Mouse (Mus musculus): ENCODE data around the gene Nr1i3.
A peak's percentile ranks its signal among the peaks of the same experiment; 100 is the strongest.

Gene Nr1i3

DNA sequence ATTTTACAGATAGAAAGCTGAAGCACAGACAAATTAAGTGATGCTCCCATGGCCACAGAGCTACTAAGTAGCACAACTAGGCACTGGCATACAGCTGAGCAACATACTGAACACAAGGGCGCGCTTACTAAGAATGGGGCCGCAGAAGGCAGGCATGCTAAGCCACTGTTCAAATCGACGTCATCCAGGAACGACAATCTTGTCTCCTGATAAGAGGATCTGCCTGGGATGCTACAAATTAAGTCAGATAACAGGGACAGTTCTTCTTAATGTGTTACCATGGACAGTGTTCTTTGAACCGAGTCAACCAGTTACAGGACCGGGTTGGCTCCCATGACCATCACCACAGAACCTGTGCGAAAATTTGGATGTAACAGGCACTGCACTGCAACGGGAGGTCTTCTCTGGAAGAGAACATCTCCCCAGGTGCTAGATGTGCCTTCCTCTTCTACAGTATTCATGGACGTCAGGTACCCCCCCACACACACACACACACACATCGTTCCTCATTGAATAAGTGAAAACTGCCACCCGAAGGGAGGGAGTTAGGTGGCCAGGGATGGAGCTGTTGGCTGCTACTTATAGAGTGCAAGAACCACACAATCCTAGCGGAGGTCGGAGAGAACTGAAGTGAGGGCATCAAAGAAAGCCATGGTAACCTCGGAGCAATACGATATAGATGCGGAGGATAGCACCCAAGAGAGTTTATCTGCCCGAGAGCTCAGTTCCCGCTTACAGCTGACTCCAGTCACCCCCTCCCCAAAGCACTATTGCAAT lies 18.5 kb upstream of the Nr1i3 start:
- no peak for DNase-seq (ENCODE audit: low read depth)

DNA sequence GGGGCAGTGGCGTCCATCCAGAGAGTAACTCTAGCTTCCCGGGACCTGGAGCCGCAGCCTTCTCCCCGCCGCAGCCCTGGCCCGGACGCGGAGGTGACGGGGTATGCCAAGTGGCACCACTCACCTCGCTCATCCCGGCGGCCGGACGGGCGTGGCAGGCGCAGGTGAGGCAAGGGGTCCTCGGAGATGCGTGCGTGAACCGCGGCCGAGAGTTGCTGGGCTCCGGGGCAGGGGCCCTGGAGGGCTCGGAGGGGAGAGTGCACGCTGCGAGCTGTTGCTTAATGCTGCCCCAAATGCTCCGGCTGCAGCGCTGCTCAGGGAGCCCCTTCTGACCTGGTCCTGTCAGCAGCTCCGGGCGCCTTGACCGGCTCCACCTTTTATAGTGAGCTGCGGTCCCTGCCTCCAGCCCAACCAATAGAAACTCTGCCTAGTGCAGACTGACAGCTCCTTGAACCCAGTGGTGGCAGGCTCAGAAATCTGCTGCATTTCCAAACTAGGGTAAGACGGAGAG lies 17.8 kb upstream of the Nr1i3 start, which contains the start of gene Pcp4l1:
Gene Pcp4l1 (minus strand): TSS at position 382 of the 511 bp plus-strand sequence.
- no peak for DNase-seq (ENCODE audit: low read depth)

DNA sequence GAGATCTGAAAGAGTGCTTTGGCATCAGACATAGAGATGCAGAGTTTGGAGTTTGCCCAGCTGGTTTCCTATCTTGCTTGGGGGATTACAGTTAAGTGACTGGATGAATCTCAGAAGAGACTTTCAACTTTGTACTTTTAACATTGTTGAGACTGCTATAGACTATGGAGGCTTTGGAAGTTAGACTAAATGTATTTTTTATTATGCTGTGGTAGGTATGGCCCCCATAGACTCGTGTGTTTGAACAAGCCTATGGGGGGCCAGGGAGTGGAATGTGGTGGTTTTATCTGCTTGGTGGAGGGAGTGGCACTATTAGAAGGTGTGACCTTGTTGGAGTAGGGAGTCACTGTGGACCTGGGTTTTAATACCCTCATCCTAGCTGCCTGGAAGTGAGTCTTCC lies 14.2 kb upstream of the Nr1i3 start:
- DNase-seq (ENCODE audit: low read depth) = no peak

DNA sequence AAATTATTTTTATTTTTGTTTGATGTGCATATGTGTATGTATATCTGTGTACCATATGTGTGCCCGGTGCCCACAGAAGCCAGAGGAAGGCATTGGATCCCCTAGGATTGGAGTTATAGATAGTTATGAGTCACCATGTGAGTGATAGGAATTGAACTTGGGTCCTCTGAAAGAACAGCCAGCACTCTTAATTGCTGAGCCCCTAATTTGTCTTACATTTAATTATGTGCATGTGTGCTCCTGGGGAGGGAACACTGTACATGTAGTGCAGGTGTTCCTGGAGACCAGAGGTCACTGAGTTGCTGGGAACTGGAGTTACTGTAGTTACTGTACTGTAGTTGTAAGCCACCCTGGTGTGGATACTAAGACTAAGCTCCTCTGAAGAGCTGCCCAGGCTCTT lies 13.0 kb upstream of the Nr1i3 start:
- no peak for DNase-seq (ENCODE audit: low read depth)

DNA sequence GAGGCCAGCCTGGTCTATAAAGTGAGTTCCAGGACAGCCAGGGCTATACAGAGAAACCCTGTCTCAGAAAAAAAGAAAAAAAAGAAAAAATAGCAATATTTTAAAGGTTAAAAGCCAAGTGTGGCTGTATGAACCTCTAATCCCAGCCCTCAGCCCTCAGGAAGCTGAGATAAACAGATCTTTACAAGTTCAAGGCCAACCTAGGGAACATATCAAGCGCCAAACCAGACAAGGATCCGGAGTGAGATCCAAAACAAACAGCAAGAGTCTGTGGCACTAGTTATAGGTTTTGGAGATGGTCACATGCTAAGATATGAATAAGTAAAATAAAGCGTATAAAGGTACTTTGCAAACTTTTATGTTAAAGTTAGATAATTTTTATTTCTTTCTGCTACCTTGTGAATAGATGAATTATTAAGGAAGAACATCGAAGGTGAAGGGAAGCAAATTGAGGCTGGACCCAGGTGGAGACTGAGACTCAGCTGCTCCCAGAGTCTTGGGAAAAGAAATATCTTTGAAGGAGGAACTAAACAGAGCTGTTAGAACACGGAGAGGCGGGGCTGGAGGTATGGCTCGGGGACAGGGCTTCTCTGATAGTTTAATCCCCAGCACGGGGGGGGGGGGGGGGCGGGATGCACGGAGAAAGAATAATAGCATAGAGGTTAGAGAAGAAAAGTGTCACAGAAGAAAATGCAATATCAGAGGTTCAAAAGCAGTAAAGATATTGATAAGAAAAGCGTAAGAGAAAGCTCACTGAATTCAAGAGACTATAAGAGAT lies 10.1 kb upstream of the Nr1i3 start:
- no peak for DNase-seq (ENCODE audit: low read depth)

DNA sequence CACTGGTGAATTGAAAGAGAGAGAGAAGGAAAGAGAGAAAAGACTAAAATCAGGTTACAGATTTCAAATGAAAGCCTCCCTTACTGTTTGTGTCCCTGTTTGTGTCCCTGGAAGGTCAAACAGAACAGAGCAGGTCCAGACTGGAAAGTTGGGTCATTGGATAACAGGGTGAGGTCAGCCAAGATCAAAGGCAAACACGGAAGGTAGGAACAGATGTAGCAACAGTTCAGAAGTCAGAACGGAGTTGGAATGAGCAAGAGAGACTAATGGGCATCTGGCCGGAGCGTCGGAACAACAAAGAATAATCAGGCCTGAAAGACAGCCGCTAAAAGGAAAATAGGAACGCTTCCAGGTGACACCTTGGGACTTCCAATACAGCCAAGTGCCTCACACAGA lies 9.5 kb upstream of the Nr1i3 start:
- no peak for DNase-seq (ENCODE audit: low read depth)

DNA sequence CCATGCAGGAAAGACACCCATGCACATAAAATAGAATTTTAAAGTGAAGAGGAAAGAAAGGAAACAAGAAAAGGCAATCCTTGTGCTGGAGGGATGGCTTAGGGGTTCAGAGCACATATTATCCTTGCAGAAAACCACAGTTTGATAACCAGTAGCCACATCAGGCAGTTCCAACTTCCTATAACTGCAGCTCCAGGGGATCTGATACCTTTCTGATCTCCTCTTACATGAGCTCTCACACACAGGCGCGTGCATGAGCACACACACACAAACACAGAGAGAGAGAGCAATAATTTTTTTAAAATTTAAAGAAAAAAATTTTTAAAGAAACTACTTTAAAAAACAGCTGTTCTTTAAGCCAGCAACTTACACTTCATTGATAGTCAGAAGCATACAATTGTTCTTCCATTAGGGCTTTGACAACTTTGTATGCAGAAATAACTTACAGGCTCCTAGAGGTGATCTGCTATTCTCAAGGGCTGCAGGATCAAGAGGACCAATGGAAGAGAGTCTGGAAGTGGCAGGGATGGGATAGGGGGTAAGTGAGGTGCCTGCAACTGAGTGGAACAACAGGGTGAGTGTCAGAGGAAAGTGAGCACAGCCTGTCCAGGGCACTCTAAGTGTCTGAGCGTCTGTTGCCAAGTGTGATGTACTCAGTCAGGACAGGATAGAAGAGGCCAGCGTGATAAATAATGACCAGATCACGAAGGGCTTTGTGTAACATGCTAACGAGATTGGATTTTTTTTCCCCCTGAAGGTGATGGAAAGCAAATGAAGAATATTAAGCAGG lies 7.9 kb upstream of the Nr1i3 start:
- DNase-seq (ENCODE audit: low read depth) = no peak

DNA sequence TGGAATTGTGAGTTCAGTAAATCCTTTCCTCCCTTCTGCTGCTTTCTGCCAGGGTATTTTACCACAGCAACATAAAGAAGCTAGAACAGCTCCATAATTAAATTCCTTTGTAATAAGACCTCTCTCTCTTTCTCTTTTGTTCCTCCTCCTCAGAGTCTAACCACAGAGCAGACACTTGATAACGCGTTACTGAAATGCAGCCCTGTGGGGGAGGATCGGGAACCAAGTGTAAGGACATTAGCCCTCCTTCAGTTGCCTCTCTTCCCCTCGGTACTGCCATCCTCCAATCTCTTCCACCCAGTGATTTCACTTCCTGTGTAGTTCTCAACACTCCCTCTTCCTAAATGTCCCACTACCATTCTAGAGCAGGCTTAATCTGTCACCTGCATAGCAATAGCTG lies 4.4 kb upstream of the Nr1i3 start:
- DNase-seq (ENCODE audit: low read depth) = no peak

DNA sequence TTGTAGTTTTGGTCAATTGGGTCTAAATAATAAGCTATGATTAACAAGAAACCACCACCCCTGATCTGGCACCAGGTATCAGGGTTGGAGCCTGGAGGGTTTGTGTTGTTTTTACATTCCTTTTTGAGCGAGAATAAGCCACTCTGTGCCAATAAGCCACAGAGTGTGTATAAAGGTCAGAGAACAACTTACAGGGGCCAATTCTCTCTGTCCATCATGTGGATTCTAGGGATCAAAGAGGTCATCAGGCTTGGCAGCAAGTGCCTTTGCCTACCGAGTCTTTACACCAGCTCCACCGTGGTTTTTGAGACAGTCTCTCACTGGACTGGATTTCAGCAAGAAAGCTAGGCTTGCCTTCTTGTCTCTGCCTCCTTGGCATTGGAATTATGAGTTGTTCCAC lies 916 bp upstream of the Nr1i3 start:
- DNase-seq (ENCODE audit: low read depth) = no peak

DNA sequence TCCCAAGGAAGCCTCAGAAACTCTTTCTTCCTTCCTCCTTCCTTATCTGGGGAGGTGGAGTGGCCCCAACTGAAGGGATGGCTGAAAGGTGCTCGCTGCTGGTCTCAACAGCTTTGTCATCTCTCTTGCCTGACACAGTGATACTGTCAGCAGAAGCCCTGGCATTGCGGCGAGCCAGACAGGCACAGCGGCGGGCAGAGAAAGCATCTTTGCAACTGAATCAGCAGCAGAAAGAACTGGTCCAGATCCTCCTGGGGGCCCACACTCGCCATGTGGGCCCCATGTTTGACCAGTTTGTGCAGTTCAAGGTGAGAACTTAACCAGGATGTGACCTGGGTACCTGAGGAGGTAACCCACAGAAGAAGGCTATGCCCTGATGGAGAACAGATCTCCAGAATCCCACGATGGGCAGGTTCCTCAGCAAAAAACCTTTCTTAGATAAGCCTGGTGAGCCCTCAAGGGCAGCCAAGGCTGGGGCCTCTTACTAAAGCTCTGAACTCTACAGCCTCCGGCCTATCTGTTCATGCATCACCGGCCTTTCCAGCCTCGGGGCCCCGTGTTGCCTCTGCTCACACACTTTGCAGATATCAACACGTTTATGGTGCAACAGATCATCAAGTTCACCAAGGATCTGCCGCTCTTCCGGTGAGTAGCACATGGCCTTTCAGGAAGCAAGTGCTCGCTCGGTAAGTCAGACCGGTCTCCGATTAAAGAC lies 2.6 kb downstream of the Nr1i3 start:
- no peak for DNase-seq (ENCODE audit: low read depth)

DNA sequence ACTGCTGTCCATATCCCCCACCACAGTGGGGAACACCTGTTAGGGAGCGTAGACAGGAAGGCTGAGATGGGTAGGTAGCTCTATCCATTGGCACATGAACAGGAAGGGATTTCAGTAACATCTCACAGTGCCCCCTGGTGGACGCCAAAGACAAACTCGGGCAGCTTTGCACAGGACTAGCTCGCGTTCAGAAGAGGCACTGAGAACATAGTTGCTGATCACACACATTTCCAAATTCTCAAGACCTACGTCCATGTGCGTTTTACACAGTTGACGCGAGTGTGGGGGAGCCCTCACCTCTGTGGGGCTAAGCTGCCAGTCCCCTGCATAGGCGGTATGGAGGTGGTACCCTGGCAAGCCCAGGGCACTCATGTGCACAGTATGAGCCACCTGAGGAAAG lies 7.1 kb downstream of the Nr1i3 start:
- peak; percentile 31 for DNase-seq (ENCODE audit: low read depth)

DNA sequence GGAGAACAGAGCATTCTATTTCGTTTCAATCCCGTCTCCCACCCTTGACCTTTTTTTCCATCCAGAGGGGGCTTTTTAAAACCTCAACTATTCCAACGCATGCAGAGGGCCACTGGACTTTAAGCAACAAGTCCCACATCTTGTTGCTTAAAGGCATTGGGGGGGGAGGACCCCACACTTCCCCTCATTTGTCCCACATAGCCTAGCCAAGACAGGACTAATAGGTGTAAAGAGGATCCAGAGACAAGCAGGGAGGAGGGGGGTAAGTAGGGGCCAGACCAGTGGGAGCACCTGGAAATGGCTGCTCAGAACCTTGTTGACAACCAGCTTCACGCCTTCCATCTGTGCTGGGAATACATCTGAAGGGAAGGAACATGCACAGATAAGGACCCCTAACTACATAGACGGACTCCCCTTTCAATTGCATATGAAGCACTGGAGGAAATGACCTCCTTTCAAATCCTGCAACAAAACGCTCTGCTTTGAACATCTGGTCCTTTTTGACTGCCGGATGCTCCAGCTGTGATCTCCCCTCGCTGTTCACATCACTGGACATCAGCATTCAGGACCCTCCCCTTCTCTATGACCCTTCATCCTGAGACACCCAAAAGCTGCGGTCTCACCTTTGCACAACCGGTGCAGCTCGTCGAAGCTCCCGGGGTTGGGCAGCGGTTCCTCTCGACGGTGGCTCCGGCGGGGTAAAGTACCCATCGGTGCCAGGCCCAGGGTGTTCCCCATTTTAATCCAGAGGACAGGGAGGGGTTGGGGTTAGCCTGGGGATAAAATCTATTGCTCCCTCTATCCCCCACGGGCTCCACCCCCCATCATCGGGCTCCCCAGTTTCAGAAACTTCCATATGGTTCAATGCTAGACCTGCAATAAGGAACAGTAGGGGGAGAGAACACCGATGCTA lies 7.8 kb downstream of the Nr1i3 start:
- DNase-seq (ENCODE audit: low read depth) = no peak

DNA sequence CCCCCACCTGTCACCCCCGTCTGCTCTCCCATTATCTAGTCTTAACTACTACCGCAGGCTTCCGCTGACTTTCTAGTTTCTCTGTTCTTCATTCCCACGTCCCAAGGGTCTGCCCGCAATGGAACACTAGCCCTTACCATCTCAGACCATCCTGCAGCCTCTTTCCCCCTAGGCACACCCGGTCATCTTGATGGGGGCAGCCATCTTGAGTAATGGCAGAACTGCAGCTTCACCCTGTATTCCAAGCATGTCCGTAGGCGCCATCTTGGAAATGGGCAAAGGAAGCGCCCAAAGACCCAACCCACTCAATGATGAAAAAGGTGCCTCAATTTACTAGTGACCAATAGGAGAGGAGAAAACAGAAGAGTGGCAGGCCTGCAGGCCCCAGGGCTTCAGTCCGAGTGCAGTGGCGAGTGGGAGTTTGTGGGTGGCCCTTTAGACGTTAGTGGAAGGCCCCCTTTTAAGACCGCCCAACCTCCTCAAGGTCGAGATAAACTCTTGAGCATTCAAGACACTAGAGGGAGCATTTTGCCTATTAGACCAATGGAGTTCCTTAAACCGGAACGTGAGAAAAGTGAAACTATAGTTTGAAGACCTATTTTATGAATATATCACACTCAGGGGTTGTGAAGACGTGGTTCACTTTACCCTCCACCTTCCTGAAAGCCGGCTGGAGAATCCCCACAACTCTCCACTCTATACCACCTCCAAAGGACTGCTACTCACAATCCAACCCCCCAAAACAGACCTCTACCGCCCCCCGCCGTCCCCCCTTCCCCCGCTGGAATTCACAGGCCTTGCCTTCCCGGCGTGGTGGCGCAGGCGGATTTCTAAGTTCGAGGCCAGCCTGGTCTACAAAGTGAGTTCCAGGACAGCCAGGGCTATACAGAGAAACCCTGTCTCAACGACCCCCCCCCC lies 8.7 kb downstream of the Nr1i3 start, which contains the start of gene Tomm40l:
Gene Tomm40l (minus strand): TSS at position 277 of the 918 bp plus-strand sequence.
- DNase-seq (ENCODE audit: low read depth) = peak; percentile 100

DNA sequence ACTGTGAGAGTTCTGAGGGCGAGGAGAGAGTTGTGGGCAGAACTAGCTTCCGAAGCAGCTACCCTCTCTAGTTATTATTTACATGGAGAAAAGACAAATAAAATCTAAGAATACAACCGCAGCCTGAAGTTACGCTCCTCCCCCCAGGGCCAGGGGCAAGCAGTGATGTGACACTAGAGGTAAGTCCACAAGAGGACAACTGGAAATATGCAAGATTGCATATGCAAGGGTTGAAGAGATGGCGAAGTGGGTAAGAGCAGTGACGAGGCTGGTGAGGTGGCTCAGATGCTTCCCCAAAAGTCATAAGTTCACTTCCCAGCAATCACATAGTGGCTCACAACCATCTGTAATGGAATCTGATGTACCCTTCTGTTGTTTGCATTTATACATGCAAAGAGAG lies 9.4 kb downstream of the Nr1i3 start:
- DNase-seq (ENCODE audit: low read depth) = no peak

DNA sequence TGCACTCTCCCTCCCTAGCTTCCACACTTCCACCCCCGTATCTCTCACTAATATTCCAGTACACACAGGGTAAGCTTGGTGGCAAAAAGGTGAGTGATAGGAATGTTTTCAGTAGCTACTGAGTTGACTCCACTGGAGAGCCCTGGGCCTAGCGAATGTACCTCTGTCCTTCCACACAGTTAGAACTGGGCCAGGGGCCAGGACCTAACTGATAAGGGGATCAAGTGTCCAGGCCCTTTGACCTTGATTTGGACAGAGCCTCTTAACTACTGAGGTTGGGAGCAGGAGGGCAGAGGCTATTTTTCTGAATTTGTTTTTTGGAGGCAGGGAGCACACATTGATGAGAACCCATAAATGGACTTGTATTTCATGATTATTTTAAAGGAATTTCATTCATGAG lies 10.0 kb downstream of the Nr1i3 start:
- DNase-seq (ENCODE audit: low read depth) = no peak

DNA sequence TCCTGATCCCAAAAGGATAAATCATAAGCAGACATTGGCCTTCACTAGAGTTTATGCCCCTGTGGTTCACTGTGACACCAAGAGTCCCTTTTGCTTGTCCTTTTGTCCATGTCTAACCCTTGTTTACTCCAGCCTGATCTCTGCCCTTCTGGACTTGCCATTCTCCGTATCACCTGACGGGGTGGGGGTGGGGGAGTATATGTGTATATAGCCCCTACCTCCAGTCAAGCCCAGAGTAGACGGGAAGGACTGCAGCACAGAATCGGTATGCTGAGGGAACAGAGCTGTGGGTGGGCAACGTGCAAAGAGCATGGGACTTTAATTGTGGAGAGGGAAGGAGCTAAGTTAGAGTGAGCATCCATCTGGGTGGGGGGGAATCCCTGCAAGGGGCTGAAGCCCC lies 11.1 kb downstream of the Nr1i3 start, which contains the start of gene Apoa2:
Gene Apoa2 (plus strand): TSS at position 198 of the 400 bp plus-strand sequence.
- no peak for DNase-seq (ENCODE audit: low read depth)

DNA sequence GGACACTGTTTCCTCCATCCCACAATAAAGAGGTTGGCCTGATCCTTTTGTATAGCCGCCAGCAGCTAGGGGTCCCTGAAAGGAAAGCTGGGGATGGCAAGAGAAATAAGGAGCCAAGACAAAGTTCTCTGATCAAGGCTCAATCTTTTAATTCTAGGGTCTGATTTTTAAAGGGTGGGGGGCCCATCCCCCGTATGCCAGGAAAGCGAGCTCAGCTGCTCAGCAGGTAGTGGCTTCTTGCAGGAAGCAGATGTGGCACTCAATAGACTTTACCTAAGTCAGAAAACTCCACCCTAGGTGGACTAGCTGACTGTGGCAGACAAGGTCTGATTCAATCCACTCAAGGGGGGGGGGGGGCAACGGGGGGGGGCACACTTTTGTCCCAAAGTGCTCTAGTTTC lies 13.0 kb downstream of the Nr1i3 start:
- DNase-seq (ENCODE audit: low read depth) = no peak

DNA sequence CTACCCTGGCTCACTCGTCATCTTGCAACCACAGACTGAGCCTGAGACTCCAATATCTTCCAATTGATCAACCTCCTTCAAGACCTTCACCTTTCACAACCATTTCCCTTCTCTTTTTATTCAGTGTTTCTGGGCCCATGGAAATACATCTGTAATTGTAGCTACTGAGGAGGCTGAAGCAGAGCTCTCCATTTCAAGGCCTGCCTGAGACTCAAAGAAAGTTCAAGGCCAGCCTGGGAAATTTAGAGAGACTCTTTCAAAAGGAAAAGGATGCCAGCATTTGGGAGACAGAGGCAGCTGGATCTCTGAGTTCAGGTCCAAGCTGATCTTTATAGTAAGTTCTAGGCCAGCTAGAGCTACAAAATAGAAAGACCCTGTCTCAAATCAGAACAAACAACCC lies 14.1 kb downstream of the Nr1i3 start:
- DNase-seq (ENCODE audit: low read depth) = no peak

DNA sequence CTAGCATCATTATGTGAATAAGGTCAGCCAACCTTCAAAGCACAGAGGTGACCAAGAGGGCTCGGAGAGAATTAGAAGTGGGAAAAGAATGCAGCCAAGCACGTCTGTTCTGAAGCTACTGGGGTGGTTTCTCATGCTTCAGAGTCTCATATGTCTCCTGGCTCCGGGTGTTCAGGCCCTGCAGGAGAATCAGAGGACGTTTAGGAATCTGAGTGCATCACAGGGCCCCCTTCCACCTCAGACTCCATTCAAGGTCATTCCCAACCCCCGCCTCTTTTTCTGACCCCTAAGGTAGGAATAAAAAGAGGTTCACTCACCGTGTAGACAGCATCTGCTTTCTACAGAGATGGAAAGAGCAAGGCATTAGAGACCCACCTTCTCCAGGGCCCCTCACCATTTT lies 16.0 kb downstream of the Nr1i3 start:
- DNase-seq (ENCODE audit: low read depth) = no peak

Measured in fibroblast of lung, adult 2 months (primary cell).